Mouse (Mus musculus) macrophage (primary cell): ENCODE data around the gene Gp2. TPM values are rescaled to one million over a fixed set of nuclear protein-coding genes. Genes with fewer than 3 reads are reported as not detected.

Experiments used
- polyA plus RNA-seq: library from polyadenylated mRNA; stranded (reverse); fragments of 250-400 nt; gene quantifications from 3 replicates; pipeline ENCODE4 v1.2.4, GENCODE M21; 2018; ENCODE audit warnings: inconsistent platforms

The Gp2 gene
- polyA plus RNA-seq, 1 experiment from 2014 or later: not detected

Other genes with a start within 250 kb of the Gp2 start
- not detected in 3 replicates for gene Umod, start 20.0 kb upstream of the Gp2 start, polyA plus RNA-seq
- not detected in 3 replicates for gene Acsm5, start 60.2 kb upstream of the Gp2 start, polyA plus RNA-seq
- gene Pdilt, start 64.2 kb upstream of the Gp2 start, polyA plus RNA-seq: not detected in 3 replicates
- not detected in 3 replicates for gene Acsm2, start 95.1 kb upstream of the Gp2 start, polyA plus RNA-seq
- gene Acsm1, start 147.7 kb upstream of the Gp2 start, polyA plus RNA-seq: not detected in 3 replicates
- gene Acsm4, start 230.7 kb upstream of the Gp2 start, polyA plus RNA-seq: not detected in 3 replicates